Mouse (Mus musculus) spleen, postnatal 36 days (tissue): ENCODE measurements at regions not wholly inside any gene's neighbourhood (a gene's known extent, or its start where the extent isn't known, plus 50 kb on each side); places are given as distances from the start of the nearest gene placed in this dataset.
"Not testable (repeated sequence)": the region's sequence is repeated elsewhere in the genome, so short reads cannot be mapped to it uniquely, and the experiment has no call there.

Experiments
- DNase-seq, 2 experiments: peaks; one replicate each; pipeline ENCODE4 v3.0.0; 2022; ENCODE audit warnings: low spot score in 2 of 2, mixed read lengths in 1 of 2

- DNase-seq: not testable (repeated sequence)
Measured at GRCm38 (mm10) chr13:97396286-97396685, 155.4 kb downstream of the Enc1 start.

- no peak for DNase-seq
Measured at GRCm38 (mm10) chr13:97394756-97395454, 154.0 kb downstream of the Enc1 start.

- DNase-seq: no peak
Measured at GRCm38 (mm10) chr13:97394071-97394470, 153.2 kb downstream of the Enc1 start.

GRCm38 (mm10) chr13:97393456-97393855 is 152.6 kb downstream of the Enc1 start:
- DNase-seq: no peak

- no peak for DNase-seq
Measured at GRCm38 (mm10) chr13:97390449-97390930, 149.6 kb downstream of the Enc1 start.

- no peak for DNase-seq
Measured at GRCm38 (mm10) chr13:97388851-97389479, 148.1 kb downstream of the Enc1 start.

- no peak for DNase-seq
Measured at GRCm38 (mm10) chr13:97386511-97386910, 145.6 kb downstream of the Enc1 start.

GRCm38 (mm10) chr13:97385531-97385930 is 144.6 kb downstream of the Enc1 start:
- DNase-seq: no peak

- no peak for DNase-seq
Measured at GRCm38 (mm10) chr13:97384091-97384777, 143.3 kb downstream of the Enc1 start.

GRCm38 (mm10) chr13:97383351-97383750 is 142.4 kb downstream of the Enc1 start:
- DNase-seq: no peak

GRCm38 (mm10) chr13:97380366-97380765 is 139.5 kb downstream of the Enc1 start:
- DNase-seq: no peak

GRCm38 (mm10) chr13:97376232-97376523 is 135.3 kb downstream of the Enc1 start:
- DNase-seq: no peak

GRCm38 (mm10) chr13:97375501-97376231 is 134.8 kb downstream of the Enc1 start:
- DNase-seq: no peak

- no peak for DNase-seq
Measured at GRCm38 (mm10) chr13:97372348-97372747, 131.4 kb downstream of the Enc1 start.

- no peak for DNase-seq
Measured at GRCm38 (mm10) chr13:97371200-97371599, 130.3 kb downstream of the Enc1 start.

- DNase-seq: no peak
Measured at GRCm38 (mm10) chr13:97366723-97367122, 125.8 kb downstream of the Enc1 start.

GRCm38 (mm10) chr13:97365557-97366244 is 124.8 kb downstream of the Enc1 start:
- DNase-seq: no peak

- no peak for DNase-seq
Measured at GRCm38 (mm10) chr13:97365004-97365403, 124.1 kb downstream of the Enc1 start.

- no peak for DNase-seq
Measured at GRCm38 (mm10) chr13:97363765-97364164, 122.9 kb downstream of the Enc1 start.

- DNase-seq: no peak
Measured at GRCm38 (mm10) chr13:97363214-97363613, 122.3 kb downstream of the Enc1 start.

GRCm38 (mm10) chr13:97360551-97360950 is 119.6 kb downstream of the Enc1 start:
- no peak for DNase-seq
